Mouse (Mus musculus) megakaryocyte, embryonic 14.5 days (primary cell): ENCODE measurements around the gene Ddah2. TPM values are rescaled to one million over a fixed set of nuclear protein-coding genes. Genes with fewer than 3 reads are reported as not detected.
"Not testable (repeated sequence)": the region's sequence is repeated elsewhere in the genome, so short reads cannot be mapped to it uniquely, and the experiment has no call there.

ENCODE experiments used
- H3K27me3 ChIP-seq: replicated peaks from 2 replicates; pipeline ENCODE3; 2012; ENCODE audit warnings: inconsistent platforms
- H3K36me3 ChIP-seq: replicated peaks from 2 replicates; pipeline ENCODE3; 2012; ENCODE audit warnings: low read length, inconsistent platforms, mixed read lengths
- H3K4me1 ChIP-seq: 2 replicates; pipeline ENCODE4 v1.6.1; 2012; ENCODE audit warnings: inconsistent platforms
- H3K4me3 ChIP-seq: replicated peaks from 2 replicates; pipeline ENCODE3; 2012; ENCODE audit warnings: moderate library complexity, mild to moderate bottlenecking, inconsistent platforms
- H3K9me3 ChIP-seq: 2 replicates; pipeline ENCODE4 v1.6.1; 2012; ENCODE audit warnings: inconsistent platforms
- FLI1 ChIP-seq: IDR thresholded peaks from 2 replicates; pipeline ENCODE4 v1.6.1; 2012; ENCODE audit warnings: low read length, inconsistent platforms, mixed read lengths
- GATA1 ChIP-seq: IDR thresholded peaks from 3 replicates; pipeline ENCODE4 v1.6.1; 2012; ENCODE audit warnings: mixed read lengths, low read length, inconsistent platforms, borderline replicate concordance
- polyA plus RNA-seq: library from polyadenylated mRNA; stranded (reverse); fragments of >175 nt; gene quantifications from 2 replicates; pipeline ENCODE4 v1.2.3, GENCODE M21; 2012; ENCODE audit warnings: low replicate concordance; ENCODE audit not compliant: insufficient read depth

Ddah2 gene
- polyA plus RNA-seq, 1 experiment = 36.5 TPM

DNA sequence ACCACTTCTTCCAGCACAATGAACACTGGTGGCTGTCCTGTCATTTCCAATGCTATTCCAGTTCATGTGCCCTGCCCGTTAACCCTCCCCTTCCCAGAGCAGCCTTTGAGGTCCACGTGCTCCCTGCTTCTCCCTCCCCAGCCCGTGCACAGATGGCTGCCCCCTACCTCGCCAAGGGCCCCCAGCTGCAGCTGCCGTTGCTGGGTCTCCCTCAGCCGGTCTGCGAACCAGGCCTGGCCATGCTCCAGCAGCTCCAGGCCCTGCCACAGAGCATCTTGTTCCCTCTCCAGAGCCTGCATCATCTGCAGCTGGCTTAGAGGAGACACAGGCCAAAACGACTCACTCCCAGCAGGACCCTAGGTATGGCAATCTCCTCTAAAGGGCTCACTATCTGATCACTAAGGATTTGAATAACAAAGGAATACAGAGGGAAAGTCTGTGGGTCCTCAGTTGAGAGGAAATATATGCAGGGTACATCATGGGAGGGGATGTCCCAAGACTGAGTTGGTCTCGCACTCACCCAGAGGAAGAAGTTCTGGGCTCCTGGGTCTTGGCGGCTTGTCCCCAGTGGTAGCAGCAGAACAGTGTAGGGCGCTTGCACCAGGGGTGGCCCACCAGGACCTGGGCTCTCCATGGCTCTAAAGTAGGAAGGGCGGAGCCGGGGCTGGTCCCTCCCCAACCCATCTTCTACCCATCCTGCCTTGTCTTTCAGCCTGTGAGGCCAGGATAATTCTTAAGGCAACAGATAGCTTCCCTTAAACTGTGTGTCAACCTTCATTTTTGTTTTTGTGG, 31.4 kb upstream of the Ddah2 start, which contains the start of gene Sapcd1:
Gene Sapcd1, minus strand, starts transcription at position 740 of the 792 bp plus-strand sequence.
- Histone ChIP-seq H3K27me3 (peaks cover 2% of the 10 kb centered on the region), H3K36me3 (peaks cover 51% of the 10 kb centered on the region), H3K9me3 (no peaks in the 10 kb centered on the region), H3K4me3 (peak within 1 kb of the TSS; percentile 38), H3K4me1 (peaks cover 98% of the 10 kb centered on the region)
- no peak for TF ChIP-seq FLI1

DNA sequence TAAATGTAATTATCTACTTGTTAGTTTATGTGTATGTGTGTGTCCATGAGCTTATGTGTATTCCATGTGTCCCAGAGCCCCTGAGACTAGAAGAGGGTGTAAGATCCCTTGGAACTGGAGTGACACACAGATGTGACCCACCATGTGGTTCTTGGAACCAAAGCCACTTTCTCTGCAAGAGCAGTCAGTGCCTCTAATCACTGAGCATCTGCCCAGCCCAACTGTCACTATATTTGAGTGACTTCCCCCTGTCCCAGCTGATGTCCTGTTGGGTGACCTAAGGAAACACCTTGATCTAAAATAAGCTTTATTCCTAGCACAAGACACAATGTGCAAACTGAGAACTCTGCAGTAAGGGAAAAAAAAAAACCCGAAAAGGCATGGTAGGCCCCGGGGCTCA, 30.5 kb upstream of the Ddah2 start:
- H3K36me3 ChIP-seq = peaks cover 51% of the 10 kb centered on the region
- H3K9me3 ChIP-seq = no peaks in the 10 kb centered on the region
- TF ChIP-seq FLI1 (no peak), GATA1 (no peak)
- H3K27me3 ChIP-seq = peaks cover 2% of the 10 kb centered on the region
- H3K4me1 ChIP-seq = peaks cover 98% of the 10 kb centered on the region
- no peak overlapping the region for H3K4me3 ChIP-seq

DNA sequence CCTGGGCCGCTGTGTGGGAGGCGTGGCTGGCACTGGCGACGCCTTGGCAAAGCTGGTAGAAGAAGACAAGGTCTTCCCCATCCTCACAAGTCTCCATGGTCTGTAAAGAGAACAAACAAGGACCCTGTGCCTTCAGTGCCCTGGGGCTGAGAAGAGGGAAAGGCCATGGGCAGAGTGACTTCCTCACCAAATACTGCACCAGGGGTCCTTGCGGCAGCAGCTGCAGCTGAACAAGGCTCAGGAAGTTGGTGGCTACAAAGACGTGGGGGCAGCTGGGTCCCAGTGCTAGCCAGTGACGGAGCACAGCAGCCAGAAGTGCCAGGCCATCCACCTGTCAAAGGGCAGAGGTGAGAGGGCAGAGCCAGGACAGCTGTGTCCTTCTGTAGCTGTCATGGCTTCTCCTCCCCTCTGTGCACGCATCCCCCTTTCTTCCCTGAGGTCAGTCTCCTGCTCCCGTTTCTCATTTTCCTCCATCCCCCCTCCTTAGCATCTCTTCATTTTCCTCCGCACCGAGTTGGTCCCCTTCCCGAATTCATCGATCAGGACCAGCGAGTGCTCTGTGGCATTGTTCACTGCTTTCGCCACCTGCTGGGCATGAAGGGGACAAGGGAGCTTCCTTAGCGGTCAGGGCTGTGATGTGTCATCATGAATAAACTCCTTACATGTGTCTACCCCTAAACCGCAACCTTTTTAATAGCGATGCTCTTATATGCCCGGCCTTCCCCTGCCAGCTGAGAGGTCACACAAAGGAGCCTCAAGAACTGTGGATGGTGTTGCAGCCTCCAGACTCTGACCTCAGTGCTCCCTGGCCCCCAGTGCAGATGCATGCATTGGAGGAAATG, 28.9 kb upstream of the Ddah2 start:
- H3K4me3 ChIP-seq = peak overlapping the region; percentile 64
- no peaks in the 10 kb centered on the region for H3K9me3 ChIP-seq
- peaks cover 90% of the 10 kb centered on the region for H3K4me1 ChIP-seq
- TF ChIP-seq FLI1 = 0 out of 2 replicates have a peak, but pooled peaks have one; percentile 15
- no peak for TF ChIP-seq GATA1
- peaks cover 51% of the 10 kb centered on the region for H3K36me3 ChIP-seq
- no peaks in the 10 kb centered on the region for H3K27me3 ChIP-seq

DNA sequence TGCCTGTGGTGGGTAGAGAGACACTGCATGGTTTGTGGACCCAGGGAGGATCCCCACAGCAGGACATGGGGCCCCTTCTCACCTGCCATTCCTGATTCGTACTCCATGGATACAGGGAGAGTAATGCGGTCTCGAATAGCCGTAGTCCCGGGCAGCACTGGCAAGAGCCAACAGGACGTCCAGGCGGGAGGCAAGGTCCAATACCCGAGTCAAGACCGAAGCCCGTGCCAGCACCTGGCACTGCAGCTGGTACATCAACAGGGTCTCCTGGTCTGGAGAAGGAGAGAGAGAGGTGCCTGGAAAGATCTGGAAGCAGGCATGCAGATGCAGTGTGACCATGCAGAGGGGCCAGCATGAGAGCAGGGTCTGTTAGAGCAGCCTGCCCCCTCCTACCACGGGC, 27.6 kb upstream of the Ddah2 start:
- no peaks in the 10 kb centered on the region for H3K27me3 ChIP-seq
- peaks cover 83% of the 10 kb centered on the region for H3K4me1 ChIP-seq
- peaks cover 49% of the 10 kb centered on the region for H3K36me3 ChIP-seq
- H3K9me3 ChIP-seq = no peaks in the 10 kb centered on the region
- no peak overlapping the region for H3K4me3 ChIP-seq
- no peak for TF ChIP-seq FLI1
- no peak for TF ChIP-seq GATA1

DNA sequence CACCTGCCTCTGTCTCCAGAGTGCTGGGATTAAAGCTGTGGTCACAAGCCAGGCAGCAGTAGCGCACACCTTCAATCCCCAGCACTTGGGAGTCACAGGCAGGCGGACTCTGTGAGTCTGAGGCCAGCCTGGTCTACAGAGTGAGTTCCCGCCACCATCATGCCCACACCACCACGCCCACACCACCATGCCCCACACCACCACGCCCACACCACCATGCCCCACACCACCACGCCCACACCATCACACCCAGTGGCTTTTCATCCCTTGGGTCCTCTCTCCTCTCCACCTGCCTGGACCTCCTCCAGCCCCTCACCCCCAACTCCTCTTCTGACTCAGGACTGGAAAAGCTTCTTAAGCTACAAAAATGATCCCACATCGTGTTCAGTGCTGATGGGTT, 27.0 kb upstream of the Ddah2 start:
- H3K27me3 ChIP-seq = no peaks in the 10 kb centered on the region
- H3K4me1 ChIP-seq = peaks cover 78% of the 10 kb centered on the region
- peaks cover 49% of the 10 kb centered on the region for H3K36me3 ChIP-seq
- TF ChIP-seq GATA1 = no peak
- no peak for TF ChIP-seq FLI1
- H3K9me3 ChIP-seq = no peaks in the 10 kb centered on the region
- H3K4me3 ChIP-seq = no peak overlapping the region

DNA sequence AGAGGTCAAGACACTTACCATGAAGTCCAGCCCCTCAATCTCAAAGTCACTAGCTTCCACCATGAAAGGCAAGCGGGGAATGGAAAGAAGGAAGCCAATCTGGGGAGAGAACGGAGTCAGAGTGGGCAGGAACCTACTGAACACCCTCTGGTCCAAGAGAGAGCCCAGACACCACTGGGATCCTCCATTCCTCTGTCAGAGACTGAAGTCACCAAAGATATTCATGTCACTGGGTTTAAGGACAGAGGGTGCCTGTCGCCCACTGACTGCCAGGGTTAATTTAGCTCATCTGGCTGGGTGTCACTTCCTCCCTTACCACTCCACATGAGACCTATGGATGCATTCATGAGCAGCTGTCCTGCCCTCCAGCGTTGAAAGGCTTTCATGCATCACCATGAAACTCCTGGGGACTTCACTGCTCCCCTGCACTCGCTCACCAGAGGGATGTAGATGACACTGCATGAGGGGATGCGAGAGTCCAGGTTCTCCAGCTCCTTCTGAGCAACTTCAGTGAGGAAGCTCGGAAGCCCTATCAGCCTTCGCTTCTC, 26.4 kb upstream of the Ddah2 start:
- Histone ChIP-seq H3K36me3 (peaks cover 49% of the 10 kb centered on the region), H3K27me3 (no peaks in the 10 kb centered on the region), H3K4me3 (no peak overlapping the region), H3K4me1 (peaks cover 74% of the 10 kb centered on the region), H3K9me3 (no peaks in the 10 kb centered on the region)
- TF ChIP-seq FLI1 (no peak), GATA1 (no peak)

DNA sequence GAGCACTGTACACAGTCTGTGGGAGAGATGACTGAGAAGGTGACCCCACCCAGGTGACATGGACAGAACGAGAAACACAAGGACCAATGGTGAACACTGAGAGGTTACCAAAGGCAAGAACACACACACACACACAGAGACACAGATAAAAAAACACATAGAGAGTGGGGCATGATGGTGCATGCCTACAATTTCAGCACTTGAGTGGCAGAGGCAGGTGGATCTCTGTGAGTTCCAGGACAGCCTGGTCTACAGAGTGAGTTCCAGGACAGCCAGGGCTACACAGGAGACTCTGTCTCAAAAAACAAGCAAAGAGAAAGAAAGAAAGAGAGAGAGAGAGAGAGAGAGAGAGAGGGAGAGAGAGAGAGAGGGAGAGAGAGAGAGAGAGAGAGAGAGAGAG, 25.1 kb upstream of the Ddah2 start:
- H3K4me1 ChIP-seq = peaks cover 62% of the 10 kb centered on the region
- not testable (repeated sequence) for H3K4me3 ChIP-seq, H3K27me3 ChIP-seq, H3K9me3 ChIP-seq
- peaks cover 43% of the 10 kb centered on the region for H3K36me3 ChIP-seq

DNA sequence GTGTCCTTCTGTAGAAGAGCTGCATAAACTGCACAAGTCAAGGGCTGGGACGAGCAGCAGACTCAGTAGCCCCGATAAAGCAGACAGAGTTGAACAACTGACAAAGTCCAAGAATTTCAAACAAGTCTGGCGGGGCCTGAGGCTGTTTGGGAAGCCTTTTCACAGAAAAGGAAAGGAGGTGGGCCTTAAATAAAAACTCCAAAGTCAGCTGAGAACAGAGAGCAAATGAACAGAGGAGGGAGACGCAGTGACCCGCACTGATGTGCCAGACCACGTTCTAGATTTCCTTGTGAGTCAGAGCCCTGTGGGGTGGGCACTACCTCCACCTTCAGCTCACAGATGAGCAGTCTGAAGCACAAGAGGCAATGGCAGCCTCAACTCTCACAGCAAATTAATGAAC, 23.9 kb upstream of the Ddah2 start:
- no peak overlapping the region for H3K4me3 ChIP-seq
- H3K9me3 ChIP-seq = peaks cover 5% of the 10 kb centered on the region; the same call in 1 of the 2 replicates
- H3K4me1 ChIP-seq = peaks cover 61% of the 10 kb centered on the region
- peaks cover 34% of the 10 kb centered on the region for H3K36me3 ChIP-seq
- H3K27me3 ChIP-seq = no peaks in the 10 kb centered on the region
- TF ChIP-seq GATA1 (no peak), FLI1 (no peak)

DNA sequence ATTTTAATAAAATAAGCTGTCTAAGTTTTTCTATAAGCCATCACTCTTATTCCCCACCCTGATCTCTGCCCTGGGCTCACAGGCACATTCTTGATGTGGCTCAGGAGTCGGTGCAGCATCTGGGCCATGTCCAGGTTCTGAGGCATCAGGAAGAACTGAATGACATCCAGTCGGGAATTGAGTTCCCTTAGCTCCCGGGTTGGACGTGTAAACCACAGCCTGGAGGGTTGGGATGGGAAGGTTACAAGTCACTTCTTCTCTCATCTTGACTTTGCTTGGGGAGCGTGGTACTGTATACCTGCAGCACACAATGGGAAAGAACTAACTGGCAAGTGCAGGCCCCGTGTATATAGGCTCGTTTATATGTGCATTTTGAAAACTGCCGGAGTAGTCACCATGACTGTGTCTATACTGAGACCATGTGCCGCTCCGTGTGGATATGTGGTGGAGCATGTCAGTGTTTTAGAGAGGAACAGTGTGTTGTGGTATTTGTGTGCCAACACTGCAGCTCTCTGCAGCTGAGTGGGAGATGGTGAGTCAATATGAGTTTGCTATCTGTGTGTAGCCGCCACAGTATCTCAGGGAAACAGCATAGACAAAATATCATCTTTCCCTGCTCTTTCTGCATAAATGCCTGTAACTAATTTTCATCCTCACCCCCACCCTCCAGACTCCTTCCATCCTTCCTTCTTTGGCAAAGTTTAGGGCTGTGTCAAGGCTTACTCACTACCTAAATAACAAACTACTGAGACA, 19.5 kb upstream of the Ddah2 start:
- Histone ChIP-seq H3K36me3 (peaks cover 26% of the 10 kb centered on the region), H3K9me3 (peaks cover 5% of the 10 kb centered on the region; the same call in 1 of the 2 replicates), H3K4me3 (no peak overlapping the region), H3K4me1 (peaks cover 54% of the 10 kb centered on the region), H3K27me3 (no peaks in the 10 kb centered on the region)
- TF ChIP-seq FLI1 (no peak), GATA1 (no peak)
